Mouse (Mus musculus): Measurements from ENCODE around the gene Hsd17b11. TPM values are rescaled to one million over a fixed set of nuclear protein-coding genes. Genes with fewer than 3 reads are reported as not detected.

Gene Hsd17b11
- polyA plus RNA-seq, 1 experiment from 2014 or later, result 2.6 TPM

GRCm38 (mm10) chr5:103939856-103940255 lies 81.9 kb downstream of the Hsd17b11 start:
- Histone ChIP-seq H3K4me2 (no peak overlapping the region), H3K9ac (replicated peaks) (no peak overlapping the region), H3K9me3 (no peaks in the 10 kb centered on the region), H3K4me3 (replicated peaks) (no peak overlapping the region), H3K36me3 (no peaks in the 10 kb centered on the region), H3K27me3 (no peaks in the 10 kb centered on the region; the same call in 1 of the 2 replicates), H3K4me1 (replicated peaks) (peaks cover 32% of the 10 kb centered on the region), H3K27ac (no peak overlapping the region)
- 62% methylated on average over 1 of the region's 1 CpGs for WGBS
- ATAC-seq (ENCODE audit: insufficient number of reproducible peaks, insufficient read depth, low FRiP score, low TSS enrichment, low read depth), result no peak

Small RNAs within 50 kb of the gene (microRNA-seq; reads per million reads assigned to microRNA genes)
- gene Mir5619, result 4.0 reads per million, percentile 13 among the genes with 10 or more reads in this experiment

Other genes starting within 250 kb of the Hsd17b11 start
- gene Klhl8, start 110.7 kb downstream of the Hsd17b11 start, polyA plus RNA-seq (2016; fragmentation: Nextera tagmentation; extraction: Ambion mirVana), result 13.2 and 13.8 TPM in 2 replicates
- not detected in 2 replicates for gene Hsd17b13, start 44.5 kb downstream of the Hsd17b11 start, polyA plus RNA-seq (2016; fragmentation: Nextera tagmentation; extraction: Ambion mirVana)
- gene Nudt9, start 24.4 kb upstream of the Hsd17b11 start, polyA plus RNA-seq (2016; fragmentation: Nextera tagmentation; extraction: Ambion mirVana), result 65.4 and 66.1 TPM in 2 replicates
- gene Gm17660, start 55.7 kb upstream of the Hsd17b11 start, polyA plus RNA-seq (2016; fragmentation: Nextera tagmentation; extraction: Ambion mirVana), result not detected in 2 replicates
- 27.2 and 28.2 TPM in 2 replicates for gene Sparcl1, start 91.8 kb upstream of the Hsd17b11 start, polyA plus RNA-seq (2016; fragmentation: Nextera tagmentation; extraction: Ambion mirVana)
- gene Dspp, start 148.8 kb upstream of the Hsd17b11 start, polyA plus RNA-seq (2016; fragmentation: Nextera tagmentation; extraction: Ambion mirVana), result not detected in 2 replicates
- 0.29 and 0.35 TPM in 2 replicates for gene Dmp1, start 180.7 kb upstream of the Hsd17b11 start, polyA plus RNA-seq (2016; fragmentation: Nextera tagmentation; extraction: Ambion mirVana)

Measured in limb, embryonic 12.5 days (tissue).